Mouse (Mus musculus) hindbrain, embryonic 13.5 days (tissue): ENCODE measurements at regions not wholly inside any gene's neighbourhood (a gene's known extent, or its start where the extent isn't known, plus 50 kb on each side); places are given as distances from the start of the nearest gene placed in this dataset.
"Not testable (repeated sequence)": the region's sequence is repeated elsewhere in the genome, so short reads cannot be mapped to it uniquely, and the experiment has no call there.

Experiments used
- ATAC-seq: fragments of 200-750 bp; cut with Nextera tagmentation; 2 replicates; pipeline ENCODE4 v1.8.0; 2017; ENCODE audit warnings: moderate TSS enrichment; ENCODE audit not compliant: low FRiP score
- H3K27ac ChIP-seq: fragments of 300-500 bp; sonication (generic); 2 replicates; pipeline ENCODE4 v1.5.1; 2015; ENCODE audit warnings: inconsistent platforms, mild to moderate bottlenecking, moderate library complexity
- H3K27me3 ChIP-seq: fragments of 300-500 bp; sonication (generic); 2 replicates; pipeline ENCODE4 v1.6.1; 2015; ENCODE audit warnings: mild to moderate bottlenecking, inconsistent platforms
- H3K36me3 ChIP-seq: fragments of 300-500 bp; sonication (generic); 2 replicates; pipeline ENCODE4 v1.6.1; 2015; ENCODE audit warnings: mild to moderate bottlenecking, inconsistent platforms
- H3K4me1 ChIP-seq: fragments of 300-500 bp; sonication (generic); replicated peaks from 2 replicates; pipeline ENCODE4 v1.6.1; 2015; ENCODE audit warnings: inconsistent platforms
- H3K4me2 ChIP-seq: fragments of 300-500 bp; sonication (generic); 2 replicates; pipeline ENCODE4 v1.6.1; 2015; ENCODE audit warnings: inconsistent platforms, mild to moderate bottlenecking, moderate library complexity
- H3K4me3 ChIP-seq: fragments of 300-500 bp; sonication (generic); 2 replicates; pipeline ENCODE4 v1.5.1; 2015; ENCODE audit warnings: mild to moderate bottlenecking, inconsistent platforms
- H3K9ac ChIP-seq: fragments of 300-500 bp; sonication (generic); 2 replicates; pipeline ENCODE4 v1.6.1; 2015; ENCODE audit warnings: mild to moderate bottlenecking, inconsistent platforms
- H3K9me3 ChIP-seq: fragments of 300-500 bp; sonication (generic); 2 replicates; pipeline ENCODE4 v1.6.1; 2016; ENCODE audit warnings: inconsistent platforms
- WGBS: fragments of 180-500 bp; shearing (Covaris S2); methylation state at CpG from one replicate; pipeline ENCODE4 v1.1.7; 2015; 5-methylcytosine and 5-hydroxymethylcytosine counted together

- WGBS = 70% methylated on average over 1 of the region's 1 CpGs
- Histone ChIP-seq H3K4me2 (no peak overlapping the region), H3K4me3 (no peak overlapping the region), H3K27ac (no peak overlapping the region), H3K9me3 (no peaks in the 10 kb centered on the region), H3K27me3 (no peaks in the 10 kb centered on the region), H3K4me1 (no peaks in the 10 kb centered on the region), H3K36me3 (no peaks in the 10 kb centered on the region), H3K9ac (no peak overlapping the region)
- ATAC-seq = no peak
These were observed 158.4 kb upstream of the Gm21293 start for GRCm38 (mm10) chr10:103984287-103984956.

- Histone ChIP-seq H3K27ac (no peak overlapping the region), H3K4me1 (no peaks in the 10 kb centered on the region), H3K4me2 (no peak overlapping the region), H3K9ac (no peak overlapping the region), H3K36me3 (no peaks in the 10 kb centered on the region), H3K4me3 (no peak overlapping the region), H3K9me3 (no peaks in the 10 kb centered on the region), H3K27me3 (no peaks in the 10 kb centered on the region)
- ATAC-seq = no peak
These were observed 123.2 kb upstream of the Gm21293 start for GRCm38 (mm10) chr10:104019540-104019939.

GRCm38 (mm10) chr10:104021593-104021992 is 121.2 kb upstream of the Gm21293 start:
- Histone ChIP-seq H3K27me3 (no peaks in the 10 kb centered on the region), H3K4me2 (no peak overlapping the region), H3K27ac (no peak overlapping the region), H3K4me1 (no peaks in the 10 kb centered on the region), H3K9ac (no peak overlapping the region), H3K4me3 (no peak overlapping the region), H3K36me3 (no peaks in the 10 kb centered on the region), H3K9me3 (no peaks in the 10 kb centered on the region)
- no peak for ATAC-seq

- no peak for ATAC-seq
- Histone ChIP-seq H3K9me3 (no peaks in the 10 kb centered on the region), H3K27me3 (no peaks in the 10 kb centered on the region), H3K4me2 (no peak overlapping the region), H3K4me3 (no peak overlapping the region), H3K9ac (no peak overlapping the region), H3K27ac (no peak overlapping the region), H3K36me3 (no peaks in the 10 kb centered on the region), H3K4me1 (no peaks in the 10 kb centered on the region)
- 70% methylated on average over 1 of the region's 1 CpGs for WGBS
These were observed 114.6 kb upstream of the Gm21293 start for GRCm38 (mm10) chr10:104028162-104028561.

- Histone ChIP-seq H3K27ac (no peak overlapping the region), H3K4me2 (no peak overlapping the region), H3K4me3 (no peak overlapping the region), H3K9ac (no peak overlapping the region), H3K36me3 (no peaks in the 10 kb centered on the region), H3K9me3 (no peaks in the 10 kb centered on the region), H3K4me1 (no peaks in the 10 kb centered on the region), H3K27me3 (no peaks in the 10 kb centered on the region)
- 81% methylated on average over 3 of the region's 3 CpGs for WGBS
- ATAC-seq = no peak
These were observed 110.0 kb upstream of the Gm21293 start for GRCm38 (mm10) chr10:104032771-104033170.

- H3K4me1 ChIP-seq, H3K9me3 ChIP-seq, H3K36me3 ChIP-seq, H3K27me3 ChIP-seq, H3K4me3 ChIP-seq, ATAC-seq, H3K27ac ChIP-seq, H3K4me2 ChIP-seq, H3K9ac ChIP-seq: not testable (repeated sequence)
- WGBS = 98% methylated on average over 2 of the region's 2 CpGs
These were observed 100.9 kb upstream of the Gm21293 start for GRCm38 (mm10) chr10:104041729-104042386.

- H3K4me3 ChIP-seq = no peak overlapping the region
- H3K36me3 ChIP-seq = no peaks in the 10 kb centered on the region
- no peak overlapping the region for H3K27ac ChIP-seq
- H3K9me3 ChIP-seq = no peaks in the 10 kb centered on the region
- no peak overlapping the region for H3K4me2 ChIP-seq
- H3K4me1 ChIP-seq = no peaks in the 10 kb centered on the region
- ATAC-seq = no peak
- 94% methylated on average over 1 of the region's 1 CpGs for WGBS
- no peaks in the 10 kb centered on the region for H3K27me3 ChIP-seq
- H3K9ac ChIP-seq = no peak overlapping the region
These were observed 100.4 kb upstream of the Gm21293 start for GRCm38 (mm10) chr10:104042387-104042775.

GRCm38 (mm10) chr10:104043569-104043968 is 99.2 kb upstream of the Gm21293 start:
- Histone ChIP-seq H3K36me3 (no peaks in the 10 kb centered on the region), H3K4me1 (no peaks in the 10 kb centered on the region), H3K9me3 (no peaks in the 10 kb centered on the region), H3K27me3 (no peaks in the 10 kb centered on the region), H3K4me2 (no peak overlapping the region), H3K27ac (no peak overlapping the region), H3K4me3 (no peak overlapping the region), H3K9ac (no peak overlapping the region)
- no peak for ATAC-seq
- 85% methylated on average over 1 of the region's 1 CpGs for WGBS
